Mouse (Mus musculus): Measurements from ENCODE around the gene Cyp24a1. TPM values are rescaled to one million over a fixed set of nuclear protein-coding genes. Genes with fewer than 3 reads are reported as not detected.
"Not testable (repeated sequence)": the region's sequence is repeated elsewhere in the genome, so short reads cannot be mapped to it uniquely, and the experiment has no call there.

Cyp24a1 gene
- polyA plus RNA-seq, 1 experiment from 2014 or later = not detected

DNA sequence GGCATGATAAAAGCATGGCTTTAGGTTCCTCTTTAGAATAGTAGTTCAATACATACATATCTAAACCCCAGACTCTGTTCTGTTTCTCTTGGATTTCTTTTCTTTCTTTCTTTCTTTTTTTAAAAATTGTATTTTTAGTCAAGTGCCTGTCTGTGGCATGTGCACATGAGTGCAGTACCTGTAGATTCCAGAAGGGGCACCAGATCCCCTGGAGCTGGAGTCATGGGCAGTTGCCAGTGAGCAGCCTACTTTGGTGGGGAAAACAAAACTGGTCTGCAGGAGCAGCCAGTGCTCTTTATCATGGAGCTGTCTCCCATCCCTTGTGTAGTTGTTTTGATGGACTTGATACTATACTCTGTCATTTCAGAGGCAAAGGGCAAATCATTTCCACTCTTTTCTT lies 28.9 kb downstream of the Cyp24a1 start:
- Histone ChIP-seq H3K4me2 (no peak overlapping the region), H3K4me1 (0 out of 2 replicates have a peak, but pooled peaks cover 5% of the 10 kb centered on the region), H3K9me3 (no peaks in the 10 kb centered on the region), H3K27ac (no peak overlapping the region), H3K36me3 (no peaks in the 10 kb centered on the region), H3K4me3 (no peak overlapping the region), H3K27me3 (peaks cover 4% of the 10 kb centered on the region; the same call in 1 of the 2 replicates), H3K9ac (no peak overlapping the region)
- ATAC-seq (ENCODE audit: insufficient number of reproducible peaks, insufficient read depth, low FRiP score, low TSS enrichment, low read depth) = no peak

DNA sequence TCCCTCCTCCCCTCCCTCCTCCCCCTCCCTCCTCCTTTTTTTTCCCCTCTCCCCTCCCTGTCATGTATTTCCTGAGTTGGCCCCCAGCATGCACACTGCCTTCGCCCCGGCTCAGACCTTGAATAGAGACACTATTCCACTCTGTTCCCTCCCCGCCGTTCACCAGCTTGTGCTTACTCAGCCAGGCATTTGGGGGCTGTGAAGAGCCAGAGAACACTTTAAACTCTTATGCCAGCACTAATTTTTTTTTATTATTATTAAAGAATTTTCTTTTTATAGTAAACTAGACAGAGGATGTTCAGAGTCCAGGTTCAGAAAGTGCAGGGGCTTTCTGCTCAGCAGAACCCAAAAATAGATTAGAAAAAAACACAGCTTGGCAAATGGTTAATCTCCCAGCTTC lies 32.1 kb downstream of the Cyp24a1 start:
- H3K9me3 ChIP-seq = no peaks in the 10 kb centered on the region
- no peak overlapping the region for H3K27ac ChIP-seq
- ATAC-seq (ENCODE audit: insufficient number of reproducible peaks, insufficient read depth, low FRiP score, low TSS enrichment, low read depth) = no peak
- H3K4me1 ChIP-seq = 0 out of 2 replicates have a peak, but pooled peaks cover 5% of the 10 kb centered on the region
- no peak overlapping the region for H3K4me2 ChIP-seq
- no peak overlapping the region for H3K4me3 ChIP-seq
- WGBS = 52% methylated on average over 4 of the region's 4 CpGs
- peaks cover 4% of the 10 kb centered on the region; the same call in 1 of the 2 replicates for H3K27me3 ChIP-seq
- no peaks in the 10 kb centered on the region for H3K36me3 ChIP-seq
- no peak overlapping the region for H3K9ac ChIP-seq

DNA sequence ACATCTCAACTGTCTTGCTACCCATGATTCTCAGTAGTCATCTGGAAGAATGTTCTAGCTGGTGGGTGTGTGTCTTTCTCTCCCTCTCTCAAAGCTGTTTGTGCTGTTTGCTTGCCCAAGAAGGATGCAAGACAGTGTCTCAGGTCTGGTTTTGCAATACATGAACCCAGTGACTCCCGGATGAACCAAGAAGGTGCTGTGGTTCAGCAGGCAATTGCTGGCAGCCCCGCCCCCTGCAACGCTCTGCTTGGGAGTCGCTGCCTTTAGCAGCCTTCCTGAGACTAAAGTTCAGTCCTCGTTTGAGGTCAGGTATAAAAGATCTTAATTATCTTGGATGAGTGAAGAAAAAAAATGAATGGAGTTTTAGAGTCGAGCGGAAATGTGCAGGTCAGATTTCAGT lies 35.3 kb downstream of the Cyp24a1 start:
- 61% methylated on average over 7 of the region's 7 CpGs for WGBS
- no peaks in the 10 kb centered on the region for H3K9me3 ChIP-seq
- H3K27ac ChIP-seq = no peak overlapping the region
- no peaks in the 10 kb centered on the region for H3K27me3 ChIP-seq
- no peak overlapping the region for H3K4me3 ChIP-seq
- no peak overlapping the region for H3K9ac ChIP-seq
- H3K4me1 ChIP-seq = no peaks in the 10 kb centered on the region
- no peaks in the 10 kb centered on the region for H3K36me3 ChIP-seq
- no peak overlapping the region for H3K4me2 ChIP-seq
- ATAC-seq (ENCODE audit: insufficient number of reproducible peaks, insufficient read depth, low FRiP score, low TSS enrichment, low read depth) = no peak

DNA sequence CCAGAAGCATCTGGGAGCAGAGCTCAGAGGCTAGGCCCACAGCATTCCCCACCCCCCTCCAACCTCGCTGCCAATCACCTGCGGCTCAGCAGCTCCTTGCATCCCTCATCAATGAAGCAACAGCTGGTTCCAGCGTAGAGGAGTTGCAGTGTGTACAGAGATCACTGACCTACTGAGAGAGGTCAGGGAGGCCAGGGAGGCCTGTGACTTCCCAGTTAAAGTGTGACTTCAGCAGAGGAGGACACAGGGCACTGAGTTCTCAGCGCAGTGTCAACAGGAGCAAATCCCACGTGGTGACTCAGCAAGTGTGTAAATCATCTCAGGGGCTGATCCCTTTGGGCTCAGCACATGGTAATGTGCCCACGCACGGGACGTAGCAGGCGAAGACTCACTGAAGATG lies 37.1 kb downstream of the Cyp24a1 start:
- H3K9me3 ChIP-seq = no peaks in the 10 kb centered on the region
- no peaks in the 10 kb centered on the region for H3K4me1 ChIP-seq
- no peak overlapping the region for H3K4me2 ChIP-seq
- no peak overlapping the region for H3K27ac ChIP-seq
- H3K4me3 ChIP-seq = no peak overlapping the region
- ATAC-seq (ENCODE audit: insufficient number of reproducible peaks, insufficient read depth, low FRiP score, low TSS enrichment, low read depth) = no peak
- H3K36me3 ChIP-seq = no peaks in the 10 kb centered on the region
- no peak overlapping the region for H3K9ac ChIP-seq
- H3K27me3 ChIP-seq = no peaks in the 10 kb centered on the region
- 31% methylated on average over 9 of the region's 9 CpGs for WGBS

DNA sequence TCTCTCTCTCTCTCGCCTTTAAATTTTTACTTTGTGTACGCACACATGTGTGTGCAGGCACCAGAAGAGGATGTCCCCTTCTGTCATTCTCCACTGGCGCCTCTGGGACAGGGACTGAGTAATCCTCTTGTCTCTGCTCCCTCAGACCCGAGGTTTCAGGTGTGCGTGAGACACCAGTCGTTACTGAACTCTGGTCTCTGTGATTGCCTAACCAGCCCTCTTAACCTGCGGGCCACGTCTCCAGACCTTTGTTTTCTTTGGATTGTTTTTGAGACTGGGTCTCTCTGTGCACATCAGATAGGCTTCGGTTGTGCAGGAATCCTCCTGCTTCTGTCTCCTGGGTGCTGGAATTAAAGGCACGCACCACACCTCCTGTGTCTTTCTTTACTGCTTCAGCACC lies 37.8 kb downstream of the Cyp24a1 start:
- H3K36me3 ChIP-seq = no peaks in the 10 kb centered on the region
- no peaks in the 10 kb centered on the region for H3K9me3 ChIP-seq
- no peaks in the 10 kb centered on the region for H3K4me1 ChIP-seq
- H3K4me3 ChIP-seq = no peak overlapping the region
- 66% methylated on average over 10 of the region's 10 CpGs for WGBS
- H3K4me2 ChIP-seq = no peak overlapping the region
- no peak overlapping the region for H3K27ac ChIP-seq
- H3K9ac ChIP-seq = no peak overlapping the region
- H3K27me3 ChIP-seq = no peaks in the 10 kb centered on the region
- no peak for ATAC-seq (ENCODE audit: insufficient number of reproducible peaks, insufficient read depth, low FRiP score, low TSS enrichment, low read depth)

DNA sequence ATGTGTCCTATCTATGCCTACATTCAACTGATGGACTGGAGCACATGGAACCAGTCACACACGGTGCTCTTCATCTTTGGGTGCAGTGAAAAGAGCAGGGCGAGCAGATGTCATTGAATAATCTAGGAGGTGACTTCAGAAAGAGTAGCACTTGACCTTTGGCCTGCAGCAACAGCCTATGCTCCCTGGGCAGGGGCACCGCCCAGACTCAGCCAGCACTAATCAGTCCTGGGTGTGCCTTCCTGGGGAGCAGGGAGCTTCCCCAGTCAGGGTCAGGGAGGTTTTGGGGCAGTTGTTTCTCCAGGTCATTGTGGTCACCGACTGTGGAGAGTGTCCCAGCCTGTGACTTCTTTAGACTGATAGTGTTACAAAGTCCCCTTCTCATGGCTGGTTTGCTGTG lies 43.1 kb downstream of the Cyp24a1 start:
- H3K4me3 ChIP-seq; H3K4me2 ChIP-seq; ATAC-seq (ENCODE audit: insufficient number of reproducible peaks, insufficient read depth, low FRiP score, low TSS enrichment, low read depth); H3K27me3 ChIP-seq; H3K9me3 ChIP-seq; H3K4me1 ChIP-seq; H3K9ac ChIP-seq; H3K36me3 ChIP-seq; H3K27ac ChIP-seq: not testable (repeated sequence)
- 47% methylated on average over 4 of the region's 4 CpGs for WGBS

DNA sequence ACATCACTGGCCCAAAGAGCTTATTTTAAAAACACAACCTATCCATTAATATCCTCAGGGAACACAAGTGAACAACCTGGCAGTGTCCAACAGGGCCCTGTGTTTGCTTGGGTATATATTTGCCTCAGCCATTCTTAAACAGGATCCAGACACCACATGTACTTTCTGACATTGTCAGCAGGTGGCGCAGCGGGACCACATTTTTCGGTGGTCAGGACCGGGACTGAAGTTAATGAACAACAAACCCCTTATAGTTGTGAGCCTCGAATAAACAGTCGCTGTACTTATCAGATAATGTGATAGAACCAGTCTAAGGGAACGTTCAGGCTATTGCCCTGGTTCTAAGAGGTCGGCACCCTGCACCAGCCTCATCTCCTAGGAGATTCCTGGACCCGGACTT lies 46.0 kb downstream of the Cyp24a1 start:
- peak; percentile 43; the same call in 1 of the 2 replicates for ATAC-seq (ENCODE audit: insufficient number of reproducible peaks, insufficient read depth, low FRiP score, low TSS enrichment, low read depth)
- H3K9ac ChIP-seq = no peak overlapping the region
- no peak overlapping the region for H3K4me3 ChIP-seq
- H3K27ac ChIP-seq = no peak overlapping the region
- H3K4me1 ChIP-seq = peaks cover 6% of the 10 kb centered on the region; the same call in 1 of the 2 replicates
- no peaks in the 10 kb centered on the region; the same call in 1 of the 2 replicates for H3K27me3 ChIP-seq
- H3K9me3 ChIP-seq = no peaks in the 10 kb centered on the region
- H3K36me3 ChIP-seq = no peaks in the 10 kb centered on the region
- H3K4me2 ChIP-seq = peak overlapping the region; percentile 49
- 6% methylated on average over 9 of the region's 9 CpGs for WGBS

DNA sequence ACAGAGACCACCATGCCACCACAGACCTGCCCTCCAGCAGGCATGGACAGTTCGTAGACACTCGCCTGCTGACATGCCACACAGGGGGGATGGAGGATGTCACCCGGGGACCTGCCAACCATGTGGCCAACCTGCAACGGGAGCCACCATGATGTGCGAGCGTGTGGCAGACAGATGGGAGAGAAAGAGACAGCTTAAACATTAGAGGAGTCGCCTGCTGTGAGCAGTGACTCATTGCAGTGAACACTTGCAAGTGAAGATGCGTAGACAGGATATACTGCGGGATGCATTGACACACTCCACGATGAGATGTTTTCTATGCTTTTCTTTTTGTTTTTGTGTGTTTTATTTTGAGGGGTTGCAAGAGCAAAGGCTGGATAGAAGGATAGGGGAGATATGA lies 49.3 kb downstream of the Cyp24a1 start:
- no peak for ATAC-seq (ENCODE audit: insufficient number of reproducible peaks, insufficient read depth, low FRiP score, low TSS enrichment, low read depth)
- WGBS = 65% methylated on average over 10 of the region's 10 CpGs
- Histone ChIP-seq H3K27ac (no peak overlapping the region), H3K9me3 (no peaks in the 10 kb centered on the region), H3K9ac (no peak overlapping the region), H3K36me3 (no peaks in the 10 kb centered on the region), H3K4me1 (peaks cover 8% of the 10 kb centered on the region; the same call in 1 of the 2 replicates), H3K27me3 (no peaks in the 10 kb centered on the region; the same call in 1 of the 2 replicates), H3K4me2 (no peak overlapping the region), H3K4me3 (no peak overlapping the region)

DNA sequence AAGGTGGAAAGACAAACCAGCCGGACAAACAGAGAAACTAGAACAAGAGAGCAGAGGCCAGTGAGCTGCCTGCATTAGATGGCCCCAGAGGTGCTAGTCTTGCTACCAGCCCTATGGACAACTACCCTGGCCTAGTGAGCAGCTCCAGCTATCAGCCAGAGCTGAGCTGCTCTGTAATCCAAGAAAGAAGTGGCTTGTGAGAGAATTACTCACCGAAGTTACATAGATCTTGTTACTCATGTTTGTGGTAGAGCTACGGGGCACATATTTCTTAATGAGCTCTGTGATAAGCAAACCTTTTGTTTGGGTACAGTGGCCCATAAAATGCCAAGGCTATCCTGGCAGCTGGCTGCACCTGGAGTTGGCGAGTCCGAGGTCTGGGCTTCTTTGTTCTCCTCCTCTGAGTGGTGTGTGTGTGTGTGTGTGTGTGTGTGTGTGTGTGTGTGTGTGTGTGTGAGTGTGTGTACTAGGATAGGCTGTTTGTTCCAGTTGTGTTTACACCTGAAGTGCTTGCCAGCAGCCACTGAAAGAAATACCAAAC lies 50.0 kb downstream of the Cyp24a1 start:
- Histone ChIP-seq H3K36me3 (no peaks in the 10 kb centered on the region), H3K9me3 (no peaks in the 10 kb centered on the region), H3K4me1 (peaks cover 8% of the 10 kb centered on the region; the same call in 1 of the 2 replicates), H3K27me3 (no peaks in the 10 kb centered on the region; the same call in 1 of the 2 replicates), H3K27ac (no peak overlapping the region), H3K4me3 (no peak overlapping the region), H3K4me2 (no peak overlapping the region), H3K9ac (no peak overlapping the region)
- no peak for ATAC-seq (ENCODE audit: insufficient number of reproducible peaks, insufficient read depth, low FRiP score, low TSS enrichment, low read depth)
- WGBS = 65% methylated on average over 5 of the region's 5 CpGs

DNA sequence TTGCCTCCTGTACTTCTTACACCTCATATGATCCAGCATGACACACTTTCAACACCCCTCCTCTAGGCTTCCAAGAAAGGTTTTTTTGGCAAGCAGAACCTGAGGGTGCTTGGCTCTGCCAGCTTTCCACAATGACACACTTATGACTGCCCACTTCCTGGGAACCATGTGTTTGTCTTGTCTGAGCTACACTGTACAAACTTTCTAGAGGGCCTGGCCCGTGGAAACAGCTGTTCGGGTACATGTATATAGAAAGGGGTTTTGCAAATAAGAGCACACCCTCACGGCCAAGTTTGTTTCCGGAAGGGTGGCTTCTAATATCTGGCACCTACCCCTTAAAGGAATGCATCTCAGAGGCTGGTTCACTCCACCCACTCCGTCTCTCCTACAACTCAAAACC lies 51.1 kb downstream of the Cyp24a1 start:
- H3K36me3 ChIP-seq = no peaks in the 10 kb centered on the region
- H3K27ac ChIP-seq = no peak overlapping the region
- no peak for ATAC-seq (ENCODE audit: insufficient number of reproducible peaks, insufficient read depth, low FRiP score, low TSS enrichment, low read depth)
- H3K9me3 ChIP-seq = no peaks in the 10 kb centered on the region
- 78% methylated on average over 5 of the region's 5 CpGs for WGBS
- H3K4me3 ChIP-seq = no peak overlapping the region
- 0 out of 2 replicates have a peak, but pooled peaks cover 2% of the 10 kb centered on the region for H3K4me1 ChIP-seq
- no peaks in the 10 kb centered on the region for H3K27me3 ChIP-seq
- no peak overlapping the region for H3K9ac ChIP-seq
- H3K4me2 ChIP-seq = no peak overlapping the region

DNA sequence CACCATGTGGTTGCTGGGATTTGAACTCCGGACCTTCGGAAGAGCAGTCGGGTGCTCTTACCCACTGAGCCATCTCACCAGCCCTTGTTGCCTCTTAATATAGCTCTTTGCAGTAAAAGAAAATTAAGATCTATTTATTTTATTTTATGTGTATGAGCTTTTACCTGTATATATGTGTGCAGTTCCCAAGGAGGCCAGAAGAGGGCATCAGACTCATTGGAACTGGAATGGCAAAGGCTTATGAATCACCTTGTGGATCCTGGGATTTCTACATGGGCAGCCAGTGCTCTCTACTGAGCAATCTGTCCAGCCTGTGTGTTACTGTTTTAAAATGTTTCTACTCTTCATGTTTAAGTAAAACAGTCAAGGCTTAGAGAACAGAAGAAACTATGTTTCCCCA lies 54.4 kb downstream of the Cyp24a1 start:
- Histone ChIP-seq H3K27me3 (0 out of 2 replicates have a peak, but pooled peaks cover 4% of the 10 kb centered on the region), H3K27ac (no peak overlapping the region), H3K4me3 (no peak overlapping the region), H3K9me3 (no peaks in the 10 kb centered on the region), H3K4me2 (no peak overlapping the region), H3K9ac (no peak overlapping the region), H3K36me3 (no peaks in the 10 kb centered on the region), H3K4me1 (peaks cover 13% of the 10 kb centered on the region)
- WGBS = 74% methylated on average over 3 of the region's 3 CpGs
- ATAC-seq (ENCODE audit: insufficient number of reproducible peaks, insufficient read depth, low FRiP score, low TSS enrichment, low read depth) = no peak

DNA sequence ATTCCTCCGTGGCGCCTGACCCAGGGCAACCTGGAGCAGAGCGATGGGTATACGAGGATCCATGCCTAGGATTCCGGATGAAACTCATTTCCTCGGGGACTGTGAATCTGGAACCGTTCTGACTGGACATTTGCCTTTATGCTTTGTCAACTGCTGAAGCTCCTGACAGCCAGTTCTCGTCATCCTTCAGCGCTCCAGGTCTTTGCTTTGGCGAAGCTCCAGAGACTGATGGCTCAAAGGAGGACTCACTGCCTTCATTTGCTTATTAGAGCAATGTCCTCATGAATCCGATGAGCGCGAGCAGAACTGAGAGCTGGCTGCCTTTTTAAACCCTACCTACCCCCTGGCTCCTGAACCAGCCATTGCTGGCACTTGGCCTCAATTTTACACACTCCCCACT lies 58.2 kb downstream of the Cyp24a1 start:
- H3K36me3 ChIP-seq = no peaks in the 10 kb centered on the region
- H3K9ac ChIP-seq = 0 out of 2 replicates have a peak overlapping the region, but pooled peaks have one; percentile 11
- 37% methylated on average over 13 of the region's 13 CpGs for WGBS
- no peak overlapping the region for H3K27ac ChIP-seq
- H3K9me3 ChIP-seq = no peaks in the 10 kb centered on the region
- ATAC-seq (ENCODE audit: insufficient number of reproducible peaks, insufficient read depth, low FRiP score, low TSS enrichment, low read depth) = no peak
- H3K4me1 ChIP-seq = peaks cover 13% of the 10 kb centered on the region
- H3K4me3 ChIP-seq = no peak overlapping the region
- H3K27me3 ChIP-seq = 0 out of 2 replicates have a peak, but pooled peaks cover 4% of the 10 kb centered on the region
- peak overlapping the region; percentile 31; the same call in 1 of the 2 replicates for H3K4me2 ChIP-seq

Data from embryonic facial prominence, embryonic 13.5 days (tissue).